Mouse (Mus musculus): ENCODE measurements around the gene Notch4. TPM values are rescaled to one million over a fixed set of nuclear protein-coding genes. Genes with fewer than 3 reads are reported as not detected.

Notch4 gene
- total RNA-seq, 2 experiments from 2014 or later: 35.3 to 47.2 TPM

GRCm38 (mm10) chr17:34567311-34567710 lies 3.2 kb downstream of the Notch4 start:
- DNase-seq (ENCODE audit: low spot score): no peak
- intact Hi-C loops (cut with DNase I): no loop called here

GRCm38 (mm10) chr17:34568421-34568820 lies 4.4 kb downstream of the Notch4 start:
- DNase-seq (ENCODE audit: low spot score): no peak
- intact Hi-C loops (cut with DNase I): loop anchor here (2.0 kb wide), 1 partner anchor 16 kb away; no protein-coding TSS in a partner anchor

- intact Hi-C loops (cut with DNase I): loop anchor here (2.0 to 5.0 kb wide), 2 partner anchors 15 to 47 kb away; partner anchors contain the start of gene Egfl8
- no peak for DNase-seq (ENCODE audit: low spot score)
These were observed 5.9 kb downstream of the Notch4 start for GRCm38 (mm10) chr17:34569919-34570318.

GRCm38 (mm10) chr17:34571875-34572274 lies 7.8 kb downstream of the Notch4 start:
- intact Hi-C loops (cut with DNase I): loop anchor here (5.0 kb wide), 1 partner anchor 45 kb away; the partner anchor contains the start of gene Egfl8
- DNase-seq (ENCODE audit: low spot score): no peak

GRCm38 (mm10) chr17:34572361-34572760 lies 8.3 kb downstream of the Notch4 start:
- intact Hi-C loops (cut with DNase I): loop anchor here (5.0 kb wide), 1 partner anchor 45 kb away; the partner anchor contains the start of gene Egfl8
- no peak for DNase-seq (ENCODE audit: low spot score)

- intact Hi-C loops (cut with DNase I): no loop called here
These were observed 12.5 kb downstream of the Notch4 start for GRCm38 (mm10) chr17:34576577-34576976.

GRCm38 (mm10) chr17:34578070-34578469 lies 14.0 kb downstream of the Notch4 start:
- intact Hi-C loops (cut with DNase I): no loop called here
- no peak for DNase-seq (ENCODE audit: low spot score)

More at GRCm38 (mm10) chr17:34576577-34576976, 12.5 kb downstream of the Notch4 start:
- DNase-seq (ENCODE audit: low spot score): no peak

GRCm38 (mm10) chr17:34582528-34582927 lies 18.5 kb downstream of the Notch4 start:
- intact Hi-C loops (cut with DNase I): loop anchor here (10.0 kb wide), 1 partner anchor 458 kb away; the partner anchor contains the start of gene Brd2
- no peak for DNase-seq (ENCODE audit: low spot score)

- DNase-seq (ENCODE audit: low spot score): no peak
- intact Hi-C loops (cut with DNase I): loop anchor here (10.0 kb wide), 1 partner anchor 459 kb away; the partner anchor contains the start of gene Brd2
These were observed 19.3 kb downstream of the Notch4 start for GRCm38 (mm10) chr17:34583397-34583796.

GRCm38 (mm10) chr17:34583819-34584218 lies 19.8 kb downstream of the Notch4 start:
- intact Hi-C loops (cut with DNase I): loop anchor here (2.0 to 10.0 kb wide), 2 partner anchors 15 to 459 kb away; partner anchors contain the start of gene Brd2

GRCm38 (mm10) chr17:34585121-34585520 lies 21.1 kb downstream of the Notch4 start:
- intact Hi-C loops (cut with DNase I): loop anchor here (2.0 to 10.0 kb wide), 2 partner anchors 16 to 460 kb away; partner anchors contain the start of gene Brd2
- no peak for DNase-seq (ENCODE audit: low spot score)

More at GRCm38 (mm10) chr17:34583819-34584218, 19.8 kb downstream of the Notch4 start:
- no peak for DNase-seq (ENCODE audit: low spot score)

- intact Hi-C loops (cut with DNase I): loop anchor here (2.0 to 10.0 kb wide), 2 partner anchors 17 to 461 kb away; partner anchors contain the start of gene Brd2
- DNase-seq (ENCODE audit: low spot score): no peak
These were observed 22.1 kb downstream of the Notch4 start for GRCm38 (mm10) chr17:34585877-34586771.

- DNase-seq (ENCODE audit: low spot score): peak; percentile 74
- intact Hi-C loops (cut with DNase I): loop anchor here (10.0 kb wide), 1 partner anchor 462 kb away; the partner anchor contains the start of gene Brd2
These were observed 22.8 kb downstream of the Notch4 start for GRCm38 (mm10) chr17:34586796-34587422.

GRCm38 (mm10) chr17:34587423-34587811 lies 23.3 kb downstream of the Notch4 start:
- peak; percentile 96 for DNase-seq (ENCODE audit: low spot score)
- intact Hi-C loops (cut with DNase I): loop anchor here (10.0 kb wide), 1 partner anchor 463 kb away; the partner anchor contains the start of gene Brd2

- no peak for DNase-seq (ENCODE audit: low spot score)
- intact Hi-C loops (cut with DNase I): loop anchor here (10.0 kb wide), 1 partner anchor 463 kb away; the partner anchor contains the start of gene Brd2
These were observed 23.7 kb downstream of the Notch4 start for GRCm38 (mm10) chr17:34587814-34588213.

GRCm38 (mm10) chr17:34588767-34589166 lies 24.7 kb downstream of the Notch4 start:
- intact Hi-C loops (cut with DNase I): loop anchor here (10.0 kb wide), 1 partner anchor 464 kb away; the partner anchor contains the start of gene Brd2
- no peak for DNase-seq (ENCODE audit: low spot score)

- intact Hi-C loops (cut with DNase I): loop anchor here (10.0 kb wide), 1 partner anchor 464 kb away; the partner anchor contains the start of gene Brd2
- no peak for DNase-seq (ENCODE audit: low spot score)
These were observed 25.1 kb downstream of the Notch4 start for GRCm38 (mm10) chr17:34589206-34589605.

- intact Hi-C loops (cut with DNase I): loop anchor here (10.0 kb wide), 1 partner anchor 465 kb away; the partner anchor contains the start of gene Brd2
- peak; percentile 57 for DNase-seq (ENCODE audit: low spot score)
These were observed 25.6 kb downstream of the Notch4 start, which contains the start of gene Gpsm3 for GRCm38 (mm10) chr17:34589681-34590101. Gene Gpsm3 (plus strand): TSS chr17:34589806.

GRCm38 (mm10) chr17:34590154-34590987 lies 26.3 kb downstream of the Notch4 start:
- intact Hi-C loops (cut with DNase I): no loop called here
- no peak for DNase-seq (ENCODE audit: low spot score)
